Mouse (Mus musculus) embryonic fibroblast, embryonic 13.5 days (primary cell): ENCODE measurements around the gene Tmx4. TPM values are rescaled to one million over a fixed set of nuclear protein-coding genes. Genes with fewer than 3 reads are reported as not detected.
"Not testable (repeated sequence)": the region's sequence is repeated elsewhere in the genome, so short reads cannot be mapped to it uniquely, and the experiment has no call there.

Source experiments
- H3K27ac ChIP-seq: 2 replicates; pipeline ENCODE4 v1.5.1; 2012; ENCODE audit warnings: low read length, control low read depth, inconsistent platforms; ENCODE audit not compliant: insufficient read depth
- H3K4me1 ChIP-seq: 2 replicates; pipeline ENCODE4 v1.6.1; 2011; ENCODE audit warnings: low read length; ENCODE audit not compliant: control insufficient read depth, insufficient read depth
- H3K4me3 ChIP-seq: 2 replicates; pipeline ENCODE4 v1.5.1; 2011; ENCODE audit warnings: mild to moderate bottlenecking, control low read depth, low read length; ENCODE audit not compliant: insufficient read depth
- CTCF ChIP-seq: IDR thresholded peaks from 2 replicates; pipeline ENCODE4 v1.5.1; 2011; ENCODE audit warnings: mild to moderate bottlenecking, control low read depth, low read length, moderate library complexity, borderline replicate concordance; ENCODE audit not compliant: insufficient read depth
- POLR2A ChIP-seq: IDR thresholded peaks from 2 replicates; pipeline ENCODE4 v1.6.1; 2011; ENCODE audit warnings: low read depth, mild to moderate bottlenecking, control low read depth, low read length, moderate library complexity
- polyA plus RNA-seq: library from polyadenylated mRNA; stranded (reverse); fragments of >200 nt; gene quantifications from 2 replicates; pipeline ENCODE4 v1.2.4, GENCODE M21; 2011; ENCODE audit warnings: low read depth; ENCODE audit not compliant: missing spikeins, insufficient read length

Gene Tmx4
- polyA plus RNA-seq, 1 experiment = 22.8 TPM

DNA sequence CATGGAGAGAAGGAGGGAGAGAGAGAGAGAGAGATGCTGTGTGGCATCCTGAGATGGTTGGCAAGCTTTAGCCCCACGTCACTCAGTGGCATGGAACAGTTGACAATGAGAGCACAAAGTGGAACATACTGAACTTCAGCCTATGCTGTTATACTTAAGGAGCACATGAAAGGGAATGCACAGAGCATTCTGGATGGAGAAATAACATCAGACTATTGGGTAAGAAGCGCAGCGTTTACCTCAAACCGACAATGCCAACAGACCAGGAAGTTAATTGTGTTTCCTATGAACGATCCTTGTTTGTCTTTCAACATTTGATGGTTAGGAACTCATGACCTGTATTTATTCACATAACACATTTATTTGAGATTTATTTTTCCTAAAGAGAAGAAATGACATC lies 8.8 kb upstream of the Tmx4 start:
- no peak for TF ChIP-seq CTCF
- TF ChIP-seq POLR2A = no peak
- no peak overlapping the region for H3K4me3 ChIP-seq
- no peak overlapping the region for H3K27ac ChIP-seq
- no peaks in the 10 kb centered on the region for H3K4me1 ChIP-seq

- Histone ChIP-seq H3K27ac (no peak overlapping the region), H3K4me1 (no peaks in the 10 kb centered on the region; the same call in 1 of the 2 replicates), H3K4me3 (no peak overlapping the region)
- TF ChIP-seq CTCF = no peak
- no peak for TF ChIP-seq POLR2A
Measured at GRCm38 (mm10) chr2:134648999-134649398, 5.1 kb upstream of the Tmx4 start.

DNA sequence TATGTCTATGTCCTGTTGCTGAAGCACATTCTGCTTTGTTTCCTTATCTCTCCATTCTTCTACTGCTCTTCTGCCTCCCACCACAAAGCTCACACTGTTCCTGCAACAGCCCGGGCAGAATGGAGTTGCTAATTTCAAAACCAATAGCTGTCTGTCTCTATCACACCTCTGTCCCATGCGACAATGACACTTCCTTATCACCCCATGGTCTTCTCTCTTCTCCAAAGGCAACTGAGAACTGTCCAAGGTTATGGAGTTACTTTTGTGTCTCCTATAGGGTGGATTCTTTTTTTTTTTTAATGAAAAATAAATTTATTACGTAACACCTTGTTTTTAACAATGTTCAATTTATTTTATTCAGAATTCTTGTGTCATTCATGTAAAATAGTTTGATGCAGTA lies 1.8 kb upstream of the Tmx4 start:
- no peak for TF ChIP-seq POLR2A
- no peak for TF ChIP-seq CTCF

GRCm38 (mm10) chr2:134645166-134645565 lies 1.2 kb upstream of the Tmx4 start:
- TF ChIP-seq POLR2A (no peak), CTCF (no peak)
- Histone ChIP-seq H3K27ac (no peak overlapping the region), H3K4me1 (no peaks in the 10 kb centered on the region; the same call in 1 of the 2 replicates), H3K4me3 (no peak overlapping the region)

More for the DNA sequence above, 1.8 kb upstream of the Tmx4 start:
- Histone ChIP-seq H3K27ac (no peak overlapping the region), H3K4me1 (no peaks in the 10 kb centered on the region; the same call in 1 of the 2 replicates), H3K4me3 (no peak overlapping the region)

GRCm38 (mm10) chr2:134644301-134644912 lies 462 bp upstream of the Tmx4 start:
- H3K27ac ChIP-seq = no peak overlapping the region
- no peaks in the 10 kb centered on the region; the same call in 1 of the 2 replicates for H3K4me1 ChIP-seq
- no peak overlapping the region for H3K4me3 ChIP-seq
- TF ChIP-seq CTCF (no peak), POLR2A (no peak)

DNA sequence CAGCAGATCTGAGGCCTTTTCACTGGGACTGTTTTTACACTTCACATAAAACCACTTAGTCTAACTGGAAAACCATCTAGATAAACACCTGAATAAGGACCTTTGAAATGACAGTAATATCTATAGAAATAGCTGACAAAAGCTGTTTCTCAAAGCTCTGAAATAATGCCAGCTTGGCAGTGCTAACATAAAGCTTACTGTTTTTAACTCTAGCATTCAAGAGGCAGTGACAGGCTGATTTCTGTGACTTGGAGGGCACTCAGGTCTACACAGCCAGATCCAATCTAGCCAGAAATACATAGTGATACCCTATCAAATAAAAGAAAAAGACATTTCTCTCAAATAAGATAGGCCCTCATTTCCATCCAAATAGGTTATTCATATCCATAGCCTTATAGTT lies 1.6 kb downstream of the Tmx4 start:
- H3K27ac ChIP-seq = no peak overlapping the region
- H3K4me3 ChIP-seq = no peak overlapping the region
- H3K4me1 ChIP-seq = no peaks in the 10 kb centered on the region; the same call in 1 of the 2 replicates
- TF ChIP-seq CTCF (no peak), POLR2A (no peak)

DNA sequence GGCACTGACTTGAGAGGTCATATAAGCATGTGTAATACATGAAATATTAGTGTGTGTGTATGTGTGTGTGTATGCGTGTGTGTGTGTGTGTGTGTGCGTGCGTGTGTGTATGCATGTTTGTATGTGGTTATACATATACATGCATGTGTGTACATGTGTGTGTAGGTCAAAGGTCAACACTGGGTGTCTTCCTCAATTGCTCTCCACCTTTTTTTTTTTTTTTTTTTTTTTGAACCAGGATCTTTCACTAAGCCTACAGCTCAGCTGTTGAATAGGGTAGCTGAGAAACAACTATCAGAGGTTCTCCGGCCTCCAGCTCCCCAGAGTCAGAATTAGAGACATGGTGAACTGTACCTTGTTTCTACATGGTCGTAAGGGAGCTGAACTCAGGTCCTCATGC lies 2.6 kb downstream of the Tmx4 start:
- no peaks in the 10 kb centered on the region; the same call in 1 of the 2 replicates for H3K4me1 ChIP-seq
- H3K4me3 ChIP-seq = no peak overlapping the region
- H3K27ac ChIP-seq = no peak overlapping the region
- TF ChIP-seq POLR2A (no peak), CTCF (no peak)

- Histone ChIP-seq H3K4me3 (no peak overlapping the region), H3K27ac (no peak overlapping the region), H3K4me1 (no peaks in the 10 kb centered on the region; the same call in 1 of the 2 replicates)
- TF ChIP-seq POLR2A (no peak), CTCF (no peak)
Measured at GRCm38 (mm10) chr2:134640398-134640797, 3.5 kb downstream of the Tmx4 start.

GRCm38 (mm10) chr2:134628541-134628940 lies 15.4 kb downstream of the Tmx4 start:
- H3K27ac ChIP-seq, H3K4me1 ChIP-seq, H3K4me3 ChIP-seq: not testable (repeated sequence)

GRCm38 (mm10) chr2:134604935-134605334 lies 39.0 kb downstream of the Tmx4 start:
- no peak overlapping the region for H3K27ac ChIP-seq
- no peaks in the 10 kb centered on the region; the same call in 1 of the 2 replicates for H3K4me1 ChIP-seq
- TF ChIP-seq CTCF (no peak), POLR2A (no peak)
- no peak overlapping the region for H3K4me3 ChIP-seq
